Mouse (Mus musculus) A20 (cell line): ENCODE results near the gene Tppp2.
"Not testable (repeated sequence)": the region's sequence is repeated elsewhere in the genome, so short reads cannot be mapped to it uniquely, and the experiment has no call there.

Experiments
- DNase-seq: peaks from one replicate; pipeline ENCODE4 v3.0.0-alpha.2; 2011; ENCODE audit warnings: low read depth, low spot score

Gene Tppp2

DNA sequence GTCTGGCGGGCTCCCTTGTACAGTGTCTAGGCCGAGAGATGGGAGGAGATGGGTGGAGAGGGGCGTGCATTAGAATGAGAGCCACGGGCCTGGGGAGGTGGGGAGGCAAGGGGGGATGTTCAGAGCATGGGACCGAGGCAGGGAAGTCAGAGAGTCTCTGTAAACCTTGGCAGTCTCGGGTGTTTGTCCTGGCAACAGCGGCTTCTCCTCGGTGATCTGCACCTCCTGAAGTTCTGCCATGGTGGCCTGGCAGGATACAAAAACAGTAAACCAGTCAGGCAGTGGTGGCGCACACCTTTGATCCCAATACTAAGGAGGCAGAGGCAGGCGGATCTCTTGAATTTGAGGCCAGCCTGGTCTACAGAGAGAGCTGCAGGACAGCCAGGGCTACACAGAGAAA lies 6.9 kb upstream of the Tppp2 start:
- DNase-seq, result no peak

DNA sequence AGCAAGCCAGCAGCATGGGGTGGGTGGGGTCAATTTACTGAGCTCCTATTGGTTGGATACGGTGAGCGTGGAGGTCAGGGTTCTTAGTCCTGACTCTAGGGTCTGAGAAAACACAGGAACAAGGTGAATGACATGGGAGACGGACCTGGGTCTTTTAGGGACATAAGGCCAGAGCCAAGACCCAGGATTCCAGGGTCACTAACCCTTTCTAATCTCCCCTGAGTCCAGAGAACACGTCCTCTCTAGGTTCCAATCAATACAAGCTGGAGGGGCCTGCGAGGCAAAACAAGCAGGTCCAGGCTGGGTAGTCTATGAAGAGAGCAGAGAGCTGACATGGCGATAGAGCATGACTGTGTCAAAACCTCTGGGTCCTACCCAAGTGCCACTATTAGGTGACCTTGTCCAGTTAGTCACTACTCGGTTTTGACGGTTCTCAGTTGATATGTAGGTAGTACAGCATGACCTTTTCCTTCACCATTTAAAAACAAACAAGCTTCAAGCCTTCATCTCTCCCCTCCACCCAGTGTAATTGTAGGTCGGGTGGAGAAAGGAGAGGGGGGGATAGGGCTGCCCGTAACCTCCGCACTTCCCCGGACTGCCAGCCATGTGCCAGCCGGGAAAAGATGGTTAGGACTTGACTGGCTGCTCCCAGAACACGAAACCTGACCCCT lies 5.7 kb upstream of the Tppp2 start:
- no peak for DNase-seq

DNA sequence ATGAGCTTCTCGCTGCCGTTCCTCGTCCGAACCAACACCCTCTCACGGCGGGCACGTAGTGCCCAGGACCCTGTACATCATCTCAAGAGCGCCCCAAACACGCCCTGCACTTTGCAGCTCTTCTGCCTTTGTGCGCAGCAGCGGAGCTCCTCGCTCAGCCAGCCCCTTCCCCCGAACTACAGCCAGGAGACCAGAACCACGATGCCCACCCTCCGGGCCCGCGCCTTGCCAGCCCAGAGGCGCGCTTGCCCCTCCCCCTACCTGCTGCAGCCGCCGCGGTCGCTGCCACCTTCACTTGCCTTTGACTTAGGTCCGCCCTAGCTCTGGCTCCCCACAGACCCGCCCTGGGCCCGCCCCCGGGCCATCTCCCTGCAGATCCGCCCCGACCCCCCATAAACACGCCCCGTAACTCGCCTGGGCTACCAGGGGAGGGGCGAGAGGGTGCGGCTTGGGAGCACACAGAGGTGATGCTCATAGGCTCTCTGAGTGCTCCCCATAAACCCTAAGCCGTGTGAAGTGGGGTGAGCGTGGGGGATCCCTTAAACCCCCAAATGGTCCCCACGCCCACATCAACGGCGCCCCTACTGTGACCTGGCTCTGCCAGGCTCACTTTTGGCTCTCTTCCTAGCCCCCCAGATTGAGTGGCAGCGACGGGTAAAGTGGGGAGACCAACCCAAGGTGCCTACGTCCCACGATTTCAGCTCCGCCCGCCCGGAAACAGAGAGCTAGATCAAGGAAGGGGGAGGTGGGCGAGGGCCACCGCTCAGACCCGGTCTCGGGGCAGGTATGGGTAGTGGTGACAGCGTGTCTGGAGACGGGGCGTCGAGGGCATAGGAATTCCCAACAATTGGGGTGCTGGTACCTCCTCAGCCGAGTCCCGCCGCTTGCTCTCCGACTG lies 4.9 kb upstream of the Tppp2 start:
- DNase-seq, result no peak

DNA sequence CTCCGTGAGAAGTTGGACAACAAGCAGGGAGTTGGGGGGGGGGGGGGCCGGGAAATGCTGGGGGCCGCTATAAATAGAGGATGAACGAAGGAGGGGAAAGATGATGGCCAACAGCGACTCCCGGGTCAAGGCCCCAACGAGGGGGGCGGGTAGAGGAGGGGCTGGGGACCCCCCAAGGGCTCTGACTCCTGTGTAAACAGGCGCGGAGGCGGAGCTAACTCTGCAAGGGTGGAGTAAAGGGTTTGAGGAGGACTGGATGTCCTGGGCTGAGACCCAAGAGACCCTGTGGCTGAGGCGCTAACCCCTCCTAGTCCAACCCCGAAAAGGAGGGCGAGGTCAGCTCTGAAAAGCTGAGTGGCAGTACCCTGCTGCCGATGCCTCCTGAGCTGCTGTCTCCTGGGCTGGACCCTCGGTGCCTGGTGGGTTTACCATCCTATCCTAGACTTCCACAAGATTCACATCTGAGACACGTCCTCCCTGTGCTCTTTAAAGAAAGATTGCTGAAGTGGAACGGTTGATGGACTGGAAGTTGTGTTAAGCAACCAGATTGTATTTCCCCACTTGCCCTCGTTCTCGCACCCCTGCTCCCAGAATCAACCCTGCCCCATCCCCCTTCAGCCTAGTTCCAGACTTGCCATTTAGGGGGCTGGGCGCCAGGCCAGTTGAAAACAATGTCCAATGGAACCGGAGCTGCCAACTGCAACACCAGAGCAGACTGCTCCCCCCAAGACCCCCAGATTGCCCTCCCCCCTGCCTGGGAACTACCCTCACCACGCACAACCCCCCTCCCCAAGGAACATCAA lies 4.1 kb upstream of the Tppp2 start, which contains the start of gene Ndrg2:
Gene Ndrg2 (minus strand): TSS at position 199 of the 803 bp plus-strand sequence.
- no peak for DNase-seq

DNA sequence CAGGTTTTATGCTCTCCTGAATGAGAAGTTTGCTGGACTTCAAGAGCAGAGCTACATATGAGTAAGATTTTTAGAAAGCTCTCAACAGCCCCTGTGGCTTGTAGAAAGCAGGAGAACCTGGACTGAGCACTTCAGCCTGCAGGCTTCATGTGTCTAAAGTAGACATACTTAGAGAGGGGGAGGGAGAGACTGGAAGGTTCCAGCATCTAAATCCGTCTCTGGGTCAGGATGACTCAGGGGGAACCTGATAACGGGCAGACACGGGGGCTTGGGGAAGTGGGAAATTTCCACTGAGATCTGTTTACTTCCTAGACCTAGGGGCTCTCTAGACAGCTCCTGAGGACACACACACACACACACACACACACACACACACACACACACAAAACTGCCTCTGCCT lies 3.2 kb upstream of the Tppp2 start:
- no peak for DNase-seq

DNA sequence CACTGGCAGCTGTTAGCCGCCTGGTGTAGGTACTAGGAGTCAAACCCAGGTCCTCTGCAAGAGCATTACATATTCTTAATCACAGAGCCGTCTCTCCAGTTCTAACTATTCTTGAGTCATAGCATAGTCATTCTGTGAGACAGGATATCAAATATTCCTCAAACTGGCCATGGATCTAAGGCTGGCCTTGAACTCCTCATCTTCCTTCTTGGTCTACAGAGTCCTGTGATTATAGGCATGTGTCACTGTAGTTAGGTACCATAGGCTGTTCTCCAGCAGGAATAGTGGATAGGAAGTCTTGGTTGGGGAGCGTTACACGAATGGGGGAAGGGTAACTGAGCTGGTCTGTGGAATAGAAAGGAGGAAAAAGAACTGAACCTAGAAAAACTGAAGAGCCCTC lies 1.7 kb upstream of the Tppp2 start:
- no peak for DNase-seq

DNA sequence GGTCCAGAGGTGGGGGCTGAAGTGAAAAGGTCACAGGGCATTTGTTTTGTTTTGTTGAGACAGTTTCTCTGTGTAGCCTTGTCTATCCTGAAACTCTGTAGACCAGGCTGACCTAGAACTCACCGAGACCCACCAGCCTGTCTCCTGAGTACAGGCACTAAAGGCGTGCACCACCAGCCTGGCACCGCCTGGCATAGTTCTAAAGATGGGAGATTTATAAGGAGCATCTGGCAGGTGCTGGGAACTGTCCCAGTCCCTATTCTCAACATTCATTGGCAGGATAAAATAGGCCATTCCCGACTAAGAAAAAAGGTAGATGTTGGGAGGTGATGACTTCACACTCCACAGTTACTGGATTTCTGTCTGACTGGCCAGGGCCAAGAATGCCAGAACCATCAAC lies 741 bp downstream of the Tppp2 start:
- DNase-seq, result no peak

DNA sequence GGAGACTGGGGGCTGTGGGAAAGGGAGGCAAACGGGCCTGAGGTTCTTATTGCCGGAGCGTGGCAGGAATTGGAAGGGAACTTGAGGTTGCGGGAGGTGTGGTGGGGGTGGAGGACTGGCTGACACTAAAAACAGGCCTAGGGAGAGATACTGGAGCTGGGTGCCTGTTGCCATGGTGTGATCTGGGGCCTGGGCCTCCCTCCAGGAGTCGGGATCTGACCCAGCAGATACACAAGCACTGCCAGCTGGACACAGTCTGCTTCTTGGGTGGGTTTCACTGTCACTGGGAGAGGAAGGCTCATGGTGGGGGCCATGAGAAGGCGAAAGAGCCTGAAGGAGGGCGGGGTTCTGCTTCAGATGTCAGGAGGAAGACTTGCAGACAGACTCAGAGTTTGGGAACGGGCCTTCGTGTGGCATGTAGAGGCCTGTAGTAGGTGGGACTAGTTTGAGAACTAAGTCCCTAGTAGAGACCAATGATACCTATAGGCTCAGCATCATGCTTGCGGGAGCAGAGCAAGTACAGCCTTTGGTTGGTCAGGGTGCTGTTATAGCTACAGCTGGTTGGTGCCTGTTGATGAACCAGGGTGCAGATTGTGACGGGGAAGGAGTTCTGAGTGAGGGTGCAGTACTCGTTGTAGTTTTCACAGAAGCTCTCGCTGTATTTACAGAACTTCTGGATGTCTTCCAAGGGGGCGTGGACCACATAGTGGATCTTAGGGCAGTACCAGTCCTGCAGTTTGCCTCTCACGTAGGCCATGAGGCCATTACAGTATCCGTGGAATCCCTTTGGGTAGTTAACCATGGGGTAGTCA lies 3.7 kb downstream of the Tppp2 start:
- DNase-seq, result no peak

DNA sequence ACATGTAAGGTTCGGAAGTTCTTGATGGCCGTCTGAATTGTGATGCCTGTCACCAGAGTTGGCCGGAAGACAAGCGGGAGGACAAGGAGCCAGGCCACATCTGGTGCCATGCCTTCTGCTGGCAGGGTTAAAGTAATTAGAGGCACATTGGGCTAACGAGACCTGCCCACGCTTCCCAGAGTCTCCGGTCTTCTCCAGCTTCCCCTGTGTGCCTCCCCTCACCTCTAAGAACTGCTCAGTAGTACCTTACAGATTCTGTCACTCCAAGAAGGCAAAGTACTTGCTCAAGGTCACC lies 4.3 kb downstream of the Tppp2 start, which contains the start of gene Rnase13:
Gene Rnase13 (minus strand): TSS at position 203 of the 295 bp plus-strand sequence.
- no peak for DNase-seq

DNA sequence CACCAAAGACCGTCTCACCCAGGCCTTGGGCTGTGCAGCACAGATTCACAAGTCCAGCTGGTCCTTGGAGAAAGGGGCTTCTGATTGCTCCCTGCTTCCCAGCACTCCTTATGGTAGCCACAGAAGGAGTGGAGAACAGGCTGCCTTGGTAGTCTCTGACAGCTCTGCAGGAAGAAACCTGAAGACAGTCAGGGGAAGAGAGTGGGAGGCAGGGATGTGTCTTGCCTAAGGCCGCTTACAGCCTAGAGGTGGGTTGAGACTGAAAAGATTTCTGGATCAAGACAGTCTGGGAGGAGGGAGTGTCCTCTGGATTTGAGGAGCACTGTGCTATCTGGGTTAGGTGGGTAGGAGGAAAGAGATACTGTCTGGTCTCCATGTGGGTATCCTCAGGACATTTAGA lies 4.7 kb downstream of the Tppp2 start:
- DNase-seq, result no peak

DNA sequence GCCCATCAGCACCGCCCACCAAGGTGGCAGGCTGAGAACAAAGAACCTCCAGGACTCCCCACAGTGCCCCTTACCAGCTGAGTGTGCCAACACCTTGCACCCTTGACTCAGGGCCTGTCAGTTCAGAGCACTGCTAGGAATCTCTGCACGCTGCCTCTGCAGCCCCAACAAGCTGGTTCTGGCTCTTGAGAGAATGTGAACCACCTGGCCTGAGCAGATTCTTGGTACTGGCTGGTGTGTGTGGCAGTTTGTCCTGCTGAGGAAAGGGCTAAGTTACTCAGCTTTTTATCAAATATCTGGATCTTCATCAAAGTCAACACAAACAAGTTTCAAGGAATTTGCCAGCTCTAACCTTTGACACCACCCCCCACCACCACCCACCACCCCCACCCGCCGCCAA lies 5.3 kb downstream of the Tppp2 start:
- DNase-seq, result no peak

DNA sequence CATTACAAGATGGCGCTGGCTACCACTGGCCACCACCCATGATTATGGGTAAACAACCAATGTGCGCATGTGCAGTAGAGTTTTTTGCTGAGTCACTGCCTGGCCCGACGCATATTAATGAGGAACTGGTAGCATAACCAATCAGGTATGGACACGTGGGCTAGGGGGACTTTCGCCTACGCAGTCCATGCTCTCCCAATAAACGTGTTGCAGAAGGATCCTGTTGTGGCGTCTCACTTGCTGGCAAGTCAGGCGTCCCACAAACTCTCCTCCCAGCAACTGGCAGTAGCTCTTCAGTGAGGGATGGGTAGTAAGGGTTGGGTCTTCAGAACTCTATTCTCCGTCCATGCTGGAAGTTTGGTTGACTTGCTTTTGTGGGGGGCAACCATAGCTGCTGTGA lies 8.7 kb downstream of the Tppp2 start:
- not testable (repeated sequence) for DNase-seq

DNA sequence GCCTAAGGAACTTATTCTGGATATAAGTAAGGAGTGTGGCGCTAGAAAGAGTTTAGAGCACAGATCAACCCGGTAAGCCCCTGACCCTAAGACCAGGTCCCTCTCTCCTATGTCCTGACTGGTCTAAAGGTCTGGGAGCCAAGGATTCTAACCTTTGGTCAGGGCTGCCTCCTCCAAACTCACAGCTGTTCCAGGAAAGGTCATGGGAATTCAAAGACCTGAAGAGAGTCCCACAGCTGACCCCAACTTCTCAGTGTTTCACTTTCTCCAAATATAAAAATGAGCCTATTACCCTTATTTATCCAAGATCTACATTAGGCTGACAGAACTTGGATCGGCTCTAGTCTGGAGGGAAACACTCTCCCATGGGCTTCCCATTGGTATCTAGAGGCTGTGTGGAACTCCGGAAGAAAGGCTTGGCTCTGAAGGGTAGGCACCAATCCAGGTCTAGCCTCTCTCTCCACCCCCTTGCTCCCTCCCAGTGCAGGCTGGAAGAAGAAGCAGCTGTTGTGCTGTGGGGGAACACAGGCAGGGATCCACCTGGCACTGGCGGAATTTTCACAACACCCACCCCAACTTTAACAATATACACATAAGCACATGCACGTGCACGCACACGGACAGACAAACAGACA lies 11.2 kb downstream of the Tppp2 start:
- no peak for DNase-seq

DNA sequence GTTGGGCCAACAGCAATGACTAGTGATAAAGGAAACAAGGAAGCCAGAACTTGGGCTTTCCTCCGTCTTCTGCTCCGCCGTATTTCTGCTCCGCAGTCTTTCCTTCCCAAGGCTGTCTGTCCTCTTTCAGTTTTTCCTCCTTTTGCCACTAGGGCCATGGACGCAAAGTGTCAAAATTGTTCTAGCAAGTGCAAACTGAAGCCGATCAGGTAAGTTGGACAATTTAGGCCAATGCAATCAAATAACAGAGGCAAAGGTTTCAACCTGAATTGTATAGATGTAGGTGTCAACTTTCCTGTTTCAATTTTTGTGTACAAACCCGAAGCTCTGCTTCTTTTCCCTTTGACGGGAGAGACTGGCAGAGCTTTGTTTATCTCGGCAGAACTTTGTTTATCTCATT lies 11.7 kb downstream of the Tppp2 start:
- no peak for DNase-seq

DNA sequence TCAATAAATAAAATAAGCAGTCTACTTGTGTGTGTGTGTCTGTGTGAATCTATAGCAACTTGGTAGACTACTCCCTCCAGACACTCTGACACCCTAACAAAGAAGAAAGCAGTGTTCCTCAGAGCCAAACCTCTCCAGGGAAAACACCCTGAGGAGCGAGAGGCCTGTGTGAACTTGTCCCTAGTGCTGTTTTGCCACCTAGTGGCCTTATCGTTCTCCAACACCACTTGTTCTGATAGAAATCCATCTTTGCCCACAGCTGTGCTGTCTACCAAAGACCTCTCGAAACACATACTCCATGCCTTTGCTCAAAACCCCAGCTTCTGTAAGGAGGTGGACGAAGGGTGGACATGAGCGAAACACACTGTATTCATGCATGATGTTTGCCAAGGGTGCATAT lies 12.6 kb downstream of the Tppp2 start:
- peak; percentile 30 for DNase-seq

DNA sequence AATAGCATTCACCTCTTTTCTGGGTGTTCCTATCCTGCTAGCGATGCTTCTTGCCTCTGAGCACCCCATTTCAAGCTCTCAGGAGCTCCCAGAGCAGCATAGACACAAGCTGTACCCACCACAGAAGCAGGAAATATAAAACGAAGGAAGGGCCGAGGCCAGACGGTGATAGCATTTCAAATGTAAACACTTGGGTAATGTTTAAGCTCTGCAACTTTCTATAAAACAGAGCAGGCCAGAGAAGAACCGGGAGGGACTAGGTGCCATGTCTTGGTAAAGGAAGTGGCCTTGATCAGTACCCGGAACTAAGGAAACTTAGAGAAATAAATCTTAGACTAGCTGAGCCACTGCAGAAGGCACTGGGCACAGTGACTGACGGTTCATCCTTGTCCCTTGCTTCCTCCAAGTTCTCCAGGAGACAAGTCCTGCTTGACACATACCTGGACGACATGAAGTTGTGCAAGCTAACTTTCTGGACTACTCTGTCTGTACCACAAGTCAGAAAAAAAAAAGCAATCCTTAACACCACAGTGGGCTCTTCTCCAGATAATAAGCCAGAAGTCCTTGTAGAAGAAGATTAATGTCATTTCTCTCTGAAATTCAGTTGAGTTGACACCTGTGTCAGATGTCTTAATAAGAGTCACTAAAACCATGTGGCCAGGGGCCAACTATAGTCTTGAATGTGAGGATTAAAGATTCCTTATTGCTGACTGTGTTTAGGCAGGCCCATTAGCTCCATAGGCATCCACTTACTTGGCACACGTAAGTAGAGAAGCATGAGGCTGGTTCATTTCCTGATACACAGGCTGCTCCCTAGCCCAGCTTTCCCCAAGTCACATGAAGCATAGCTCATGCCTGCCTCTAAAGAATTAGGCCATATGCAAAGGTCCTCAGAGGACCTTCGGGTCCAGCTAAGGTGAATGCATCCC lies 14.1 kb downstream of the Tppp2 start:
- no peak for DNase-seq

DNA sequence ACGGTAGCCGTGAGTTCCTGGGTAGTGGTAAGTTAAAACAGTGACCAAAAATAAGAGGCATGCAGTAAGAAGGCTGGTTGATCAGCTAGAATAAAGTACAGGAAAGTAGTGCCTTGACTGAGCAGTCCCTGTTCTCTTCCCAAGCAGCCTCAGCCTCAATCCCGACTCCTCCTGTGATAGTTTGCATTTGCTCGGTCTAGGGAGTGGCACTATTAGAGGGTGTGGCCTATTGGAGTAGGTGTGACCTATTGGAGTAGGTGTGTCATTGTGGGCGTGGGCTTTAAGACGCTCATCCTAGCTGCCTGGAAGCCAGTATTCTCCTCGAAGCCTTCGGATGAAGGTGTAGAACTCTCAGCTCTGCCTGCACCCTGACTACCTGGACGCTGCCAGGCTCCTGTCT lies 20.8 kb downstream of the Tppp2 start:
- DNase-seq, result no peak

DNA sequence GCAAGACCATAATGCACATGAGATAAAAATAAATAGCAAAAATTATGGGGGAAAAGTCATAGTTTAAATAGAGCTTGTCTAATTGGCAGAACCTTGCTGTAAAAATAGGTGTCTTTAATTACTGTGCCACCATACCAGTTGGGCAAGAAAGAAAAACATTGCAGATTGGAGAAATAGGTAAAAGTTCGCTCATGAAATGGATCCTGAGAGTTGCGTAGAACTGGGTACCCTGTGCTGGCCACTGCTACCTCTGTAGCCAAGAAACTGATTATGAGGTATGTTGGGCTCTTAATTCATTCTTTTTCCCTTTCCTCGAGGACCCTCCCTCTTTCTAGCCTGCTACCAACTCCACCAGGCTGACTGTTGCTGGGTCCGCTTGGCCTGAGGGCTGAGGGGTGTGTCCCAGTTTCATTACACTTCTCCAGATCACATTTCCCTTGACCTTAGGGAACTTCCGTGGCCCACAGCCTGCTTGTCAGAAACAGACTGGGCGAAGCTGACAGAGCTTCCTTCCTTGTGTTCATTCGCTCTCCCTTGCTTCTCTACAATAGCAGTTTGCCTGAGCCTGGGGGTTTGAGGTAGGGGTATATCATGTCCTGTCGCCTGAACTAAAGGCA lies 22.8 kb downstream of the Tppp2 start:
- DNase-seq, result no peak

DNA sequence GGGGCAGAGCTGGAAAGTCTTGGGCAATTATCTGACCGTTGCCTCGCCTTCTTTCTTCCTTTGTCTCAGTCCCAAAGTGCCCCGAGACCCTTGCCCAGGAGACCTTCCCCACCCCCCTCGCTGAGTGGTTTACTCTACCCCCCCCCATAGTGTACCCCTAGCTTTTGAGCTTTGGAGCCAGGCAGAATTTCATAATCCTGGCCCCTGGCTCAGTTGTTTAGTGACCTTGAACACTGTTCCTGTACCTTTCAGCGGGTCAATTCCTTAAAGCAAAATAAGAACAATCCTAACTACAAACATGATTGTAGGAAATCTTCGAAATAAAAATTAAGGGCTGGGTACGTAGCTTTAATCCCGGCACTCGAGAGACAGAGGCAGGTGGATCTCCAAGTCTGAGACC lies 23.4 kb downstream of the Tppp2 start:
- DNase-seq, result no peak

DNA sequence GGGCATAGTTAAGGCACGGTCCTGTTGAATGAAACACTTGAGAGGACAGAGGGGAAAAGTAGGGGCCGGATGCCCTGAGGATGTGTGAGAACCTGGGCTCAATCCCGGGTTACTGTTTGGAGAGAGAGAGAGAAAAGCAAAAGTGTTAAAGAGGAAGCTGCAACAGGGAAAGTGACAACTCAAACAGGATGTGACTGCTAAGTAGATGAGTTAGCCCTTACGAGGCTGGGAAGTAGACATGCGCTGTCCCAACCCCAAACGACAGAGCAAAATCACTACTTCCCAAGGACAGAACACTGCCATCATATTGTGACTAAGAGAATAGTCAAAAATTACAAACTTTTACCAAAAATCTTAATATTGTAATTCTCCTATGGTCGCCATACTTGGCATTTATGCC lies 24.0 kb downstream of the Tppp2 start:
- peak; percentile 23 for DNase-seq
